Mouse (Mus musculus) retina, adult 2 months (tissue): ENCODE data around the gene Rgs6.

ENCODE experiments used
- DNase-seq: peaks from one replicate; pipeline ENCODE4 v3.0.0-alpha.2; 2012; ENCODE audit warnings: low read depth, low spot score

Gene Rgs6

GRCm38 (mm10) chr12:83180561-83180960, 592.5 kb downstream of the Rgs6 start:
- DNase-seq: no peak

DNA sequence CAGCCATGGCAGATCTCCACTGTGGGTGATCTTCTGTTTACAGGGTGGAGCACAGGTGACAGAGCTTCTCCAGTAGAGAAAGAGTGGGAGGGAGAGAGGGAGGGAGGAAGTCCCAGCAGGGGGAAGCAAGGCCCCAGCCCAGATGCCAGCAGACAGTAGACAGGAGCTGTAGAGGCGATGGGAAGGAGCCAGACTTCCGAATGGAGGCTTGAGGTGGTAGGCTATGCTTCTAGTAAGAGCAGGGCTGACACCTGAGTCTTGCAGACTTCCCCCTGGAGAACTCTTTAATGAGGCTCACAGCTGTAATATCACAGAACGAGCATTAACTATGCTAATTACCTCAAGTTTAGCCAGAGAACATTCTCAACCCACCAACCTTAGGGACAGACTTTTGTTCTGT, 613.6 kb downstream of the Rgs6 start:
- no peak for DNase-seq

DNA sequence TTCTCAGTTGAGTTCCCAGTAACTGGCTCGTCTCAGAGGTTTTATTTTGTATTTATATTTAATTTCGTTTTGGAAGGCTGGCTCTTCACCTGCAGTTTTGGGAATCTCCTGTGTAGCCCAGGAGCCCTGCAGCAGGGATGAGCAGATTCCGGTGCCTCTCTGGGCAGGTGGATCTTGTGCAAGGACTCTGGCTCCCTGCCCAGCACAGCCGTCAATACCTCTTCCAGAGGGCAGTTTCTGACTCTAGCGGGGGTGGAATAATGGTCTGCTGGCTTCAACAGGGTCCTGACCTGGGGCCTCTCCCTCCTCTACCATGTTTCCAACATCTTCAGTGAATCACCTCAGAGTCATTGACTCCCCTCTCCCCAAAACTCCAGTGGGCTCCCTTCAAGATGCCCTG, 616.3 kb downstream of the Rgs6 start:
- DNase-seq: no peak

DNA sequence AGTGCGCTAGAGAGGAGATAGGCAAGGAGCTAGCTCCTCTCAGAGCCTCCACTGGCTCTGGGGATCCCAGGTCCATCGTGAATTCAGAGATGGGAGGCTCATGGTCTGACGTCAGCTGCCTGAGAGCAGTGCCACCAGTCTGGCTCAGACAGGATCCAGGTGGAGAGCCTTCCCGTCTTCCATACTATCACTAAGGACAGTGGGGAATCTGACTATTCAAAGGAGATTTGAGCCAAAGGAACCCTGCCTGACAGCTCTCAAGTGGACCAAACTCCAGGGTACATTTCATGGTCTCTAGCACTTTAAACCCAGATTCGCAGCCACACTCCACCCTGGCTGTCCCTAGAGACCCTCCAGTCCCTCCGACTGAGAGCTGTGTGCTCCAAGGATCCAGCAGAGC, 618.8 kb downstream of the Rgs6 start:
- DNase-seq: no peak

- no peak for DNase-seq
Observed at GRCm38 (mm10) chr12:83207481-83207880, 619.4 kb downstream of the Rgs6 start.

DNA sequence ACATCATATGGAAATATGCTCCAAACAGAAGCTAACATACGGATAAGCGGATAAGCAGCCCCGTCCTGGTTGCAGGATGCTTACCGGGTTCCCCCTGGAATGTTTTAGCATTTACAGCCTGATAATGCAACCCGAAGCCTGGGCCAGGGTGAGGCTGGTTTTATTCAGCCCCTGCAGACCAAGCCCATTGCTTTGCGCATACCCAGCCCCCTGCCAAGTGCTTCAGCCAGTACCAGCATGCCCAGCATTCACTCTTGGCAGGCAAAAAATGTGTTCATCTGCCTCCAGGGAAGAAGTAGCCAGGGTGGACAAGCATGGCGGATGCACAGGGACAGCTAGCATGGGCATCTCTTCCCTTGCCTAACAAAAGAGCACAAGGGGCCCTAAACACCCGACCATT, 619.9 kb downstream of the Rgs6 start:
- no peak for DNase-seq

DNA sequence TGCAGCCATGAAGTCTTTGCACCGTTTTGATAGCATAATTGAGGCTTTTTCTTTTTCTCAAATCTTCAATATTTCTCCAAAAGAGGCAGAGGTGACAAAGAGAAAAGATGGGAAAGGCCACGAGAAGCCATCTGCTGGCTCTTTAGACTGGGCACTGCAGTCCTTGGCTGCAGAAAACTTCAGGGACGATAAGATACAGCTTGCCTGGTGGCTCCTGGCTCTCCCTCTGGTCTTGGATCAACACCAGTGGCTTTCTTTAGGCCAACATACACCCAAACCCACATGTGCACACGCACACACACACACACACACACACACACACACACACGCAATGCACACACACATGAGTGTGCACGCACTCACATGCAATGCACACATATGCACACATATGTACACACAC, 620.7 kb downstream of the Rgs6 start:
- DNase-seq: no peak

DNA sequence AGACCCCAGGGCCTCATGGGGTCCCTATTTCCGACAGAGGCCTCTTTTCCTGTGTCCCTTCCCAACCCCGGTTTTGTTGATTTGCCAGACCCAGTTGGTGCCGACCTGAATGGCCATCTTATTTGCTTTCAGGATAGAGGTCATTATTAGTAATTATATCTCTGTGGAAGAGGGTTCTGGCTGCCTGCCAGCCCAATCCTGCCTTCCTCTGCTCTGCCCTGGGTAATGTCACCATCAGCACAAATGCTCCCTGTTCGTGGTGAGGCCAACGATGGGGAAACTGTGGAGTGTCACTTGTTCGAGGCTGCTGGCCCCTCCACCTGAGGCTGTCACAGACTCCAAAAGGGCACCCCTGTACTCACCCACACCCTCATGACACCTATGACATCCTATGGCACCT, 621.4 kb downstream of the Rgs6 start:
- DNase-seq: no peak

DNA sequence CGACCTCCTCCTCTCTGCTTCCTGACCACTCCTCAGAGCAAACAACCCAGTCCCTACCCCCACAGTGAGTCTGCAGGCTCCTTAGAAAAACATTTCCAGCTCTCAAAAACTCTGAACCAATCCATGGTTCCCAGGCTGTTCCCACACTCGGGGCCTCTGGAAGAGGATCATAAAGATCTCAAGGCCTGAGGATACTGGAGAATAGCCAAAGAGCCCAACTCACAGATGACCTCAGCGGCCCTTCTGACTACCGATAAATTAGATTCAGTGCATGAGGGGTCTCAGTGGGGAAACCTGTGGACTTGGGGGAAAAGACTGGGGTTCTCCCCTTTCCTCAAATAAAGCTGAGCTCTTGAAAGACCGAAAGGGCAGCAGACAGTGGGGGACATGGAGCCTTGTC, 622.2 kb downstream of the Rgs6 start:
- DNase-seq: no peak

GRCm38 (mm10) chr12:83210735-83211134, 622.6 kb downstream of the Rgs6 start:
- no peak for DNase-seq

- DNase-seq: no peak
Observed at GRCm38 (mm10) chr12:83211146-83211822, 623.2 kb downstream of the Rgs6 start.
